Mouse (Mus musculus) thymus, adult 2 months (tissue): ENCODE measurements at regions not wholly inside any gene's neighbourhood (a gene's known extent, or its start where the extent isn't known, plus 50 kb on each side); places are given as distances from the start of the nearest gene placed in this dataset.
A peak's percentile ranks its signal among the peaks of the same experiment; 100 is the strongest.

Experiments
- DNase-seq: peaks from one replicate; pipeline ENCODE4 v3.0.0; 2021
- H3K27ac ChIP-seq: fragments of 200-500 bp; 2 replicates; pipeline ENCODE4 v1.5.1; 2012; ENCODE audit warnings: low read length, control low read depth; ENCODE audit not compliant: control insufficient read depth, insufficient read depth
- H3K27me3 ChIP-seq: fragments of 200-500 bp; 2 replicates; pipeline ENCODE4 v1.6.1; 2012; ENCODE audit warnings: mild to moderate bottlenecking, low read length, moderate library complexity, mixed read lengths; ENCODE audit not compliant: control insufficient read depth, insufficient read depth
- H3K36me3 ChIP-seq: fragments of 200-500 bp; 2 replicates; pipeline ENCODE4 v1.6.1; 2012; ENCODE audit warnings: mild to moderate bottlenecking, low read length, moderate library complexity; ENCODE audit not compliant: control insufficient read depth, insufficient read depth
- H3K4me1 ChIP-seq: fragments of 200-500 bp; replicated peaks from 2 replicates; pipeline ENCODE4 v1.6.1; 2012; ENCODE audit warnings: low read length; ENCODE audit not compliant: control insufficient read depth, insufficient read depth
- H3K4me3 ChIP-seq: fragments of 200-500 bp; 2 replicates; pipeline ENCODE4 v1.5.1; 2012; ENCODE audit warnings: mild to moderate bottlenecking, low read length, control low read depth, moderate library complexity; ENCODE audit not compliant: control insufficient read depth, insufficient read depth
- CTCF ChIP-seq: fragments of 200-500 bp; IDR thresholded peaks from 2 replicates; pipeline ENCODE4 v1.5.1; 2012; ENCODE audit warnings: mild to moderate bottlenecking, control low read depth, low read length, moderate library complexity, borderline replicate concordance; ENCODE audit not compliant: control insufficient read depth, poor library complexity, insufficient read depth; ENCODE audit errors: extremely low read depth
- POLR2A ChIP-seq: fragments of 200-500 bp; IDR thresholded peaks from 2 replicates; pipeline ENCODE4 v1.6.1; 2012; ENCODE audit warnings: mild to moderate bottlenecking, low read length, control low read depth, moderate library complexity; ENCODE audit not compliant: control insufficient read depth, poor library complexity, insufficient read depth; ENCODE audit errors: extremely low read depth
- WGBS: fragments of 180-500 bp; shearing (Covaris S2); methylation state at CpG from one replicate; pipeline ENCODE4 v1.1.7; 2018; 5-methylcytosine and 5-hydroxymethylcytosine counted together

DNA sequence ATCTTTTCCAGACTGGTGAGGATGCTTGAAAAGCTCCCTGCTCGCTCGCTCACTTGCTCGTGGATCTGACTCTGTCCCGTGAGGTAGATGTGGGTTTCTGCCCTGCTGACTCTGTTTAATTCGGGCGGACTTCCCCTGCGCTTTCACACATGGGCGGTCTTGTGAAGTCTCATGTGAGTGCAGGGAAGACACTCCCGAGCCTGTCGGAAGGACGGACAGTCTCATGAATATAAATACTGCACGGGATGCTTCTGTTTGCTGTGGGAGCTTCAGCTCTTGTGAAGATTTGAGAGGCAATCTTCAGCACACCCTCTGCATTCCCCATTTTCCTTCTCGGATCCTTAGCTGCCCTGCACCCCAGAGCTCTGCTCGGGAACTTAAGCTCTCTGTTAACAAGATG lies 98.3 kb downstream of the Tpra1 start:
- Histone ChIP-seq H3K27me3 (no peaks in the 10 kb centered on the region), H3K36me3 (no peaks in the 10 kb centered on the region), H3K27ac (no peak overlapping the region), H3K4me3 (no peak overlapping the region), H3K4me1 (peaks cover 15% of the 10 kb centered on the region)
- TF ChIP-seq POLR2A (no peak), CTCF (no peak)
- DNase-seq, result no peak
- 58% methylated on average over 14 of the region's 14 CpGs for WGBS

DNA sequence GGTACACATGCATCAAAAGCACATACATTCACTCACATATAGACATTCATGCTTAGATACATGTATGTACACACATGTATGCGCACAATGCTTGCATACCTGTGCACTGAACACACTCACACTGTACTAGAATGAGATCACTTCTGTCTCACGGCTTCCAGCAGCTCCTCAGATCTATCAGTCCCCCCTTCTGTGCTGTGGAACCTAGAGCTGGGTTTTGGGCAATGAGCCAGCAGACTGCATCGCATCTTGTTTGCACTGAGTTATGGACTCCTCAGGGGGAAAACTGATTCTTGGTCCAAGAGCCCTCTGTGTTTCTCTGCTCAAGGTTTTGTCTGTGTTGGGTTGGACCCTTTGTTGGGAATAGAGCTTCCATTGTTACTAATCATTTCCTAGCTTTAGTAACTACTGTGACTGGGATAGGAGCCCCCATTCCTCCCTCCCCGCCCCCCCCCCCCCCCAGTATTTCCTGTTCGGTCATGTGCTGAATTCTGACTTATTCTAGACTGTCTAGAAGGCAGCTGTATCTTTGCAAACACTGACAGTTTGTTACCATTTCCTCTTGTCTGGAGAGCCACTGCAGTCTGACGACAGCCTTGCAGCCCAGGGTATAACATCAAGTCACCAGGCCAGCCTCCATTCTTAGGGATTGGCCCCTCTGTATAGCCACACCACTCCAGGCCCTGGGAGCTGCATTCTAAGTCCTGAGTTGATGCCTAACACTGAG lies 101.3 kb downstream of the Tpra1 start:
- Histone ChIP-seq H3K4me3 (no peak overlapping the region), H3K27me3 (no peaks in the 10 kb centered on the region), H3K27ac (peak overlapping the region; percentile 80), H3K36me3 (no peaks in the 10 kb centered on the region), H3K4me1 (peaks cover 17% of the 10 kb centered on the region)
- no peak for DNase-seq
- TF ChIP-seq POLR2A, result no peak
- TF ChIP-seq CTCF, result no peak
- WGBS, result 25% methylated on average over 6 of the region's 6 CpGs

GRCm38 (mm10) chr6:89005094-89005493 lies 103.0 kb downstream of the Tpra1 start:
- TF ChIP-seq CTCF (no peak), POLR2A (no peak)
- WGBS, result 67% methylated on average over 4 of the region's 4 CpGs
- Histone ChIP-seq H3K27me3 (no peaks in the 10 kb centered on the region), H3K27ac (no peak overlapping the region), H3K4me1 (peaks cover 25% of the 10 kb centered on the region), H3K36me3 (no peaks in the 10 kb centered on the region), H3K4me3 (no peak overlapping the region)
- no peak for DNase-seq

DNA sequence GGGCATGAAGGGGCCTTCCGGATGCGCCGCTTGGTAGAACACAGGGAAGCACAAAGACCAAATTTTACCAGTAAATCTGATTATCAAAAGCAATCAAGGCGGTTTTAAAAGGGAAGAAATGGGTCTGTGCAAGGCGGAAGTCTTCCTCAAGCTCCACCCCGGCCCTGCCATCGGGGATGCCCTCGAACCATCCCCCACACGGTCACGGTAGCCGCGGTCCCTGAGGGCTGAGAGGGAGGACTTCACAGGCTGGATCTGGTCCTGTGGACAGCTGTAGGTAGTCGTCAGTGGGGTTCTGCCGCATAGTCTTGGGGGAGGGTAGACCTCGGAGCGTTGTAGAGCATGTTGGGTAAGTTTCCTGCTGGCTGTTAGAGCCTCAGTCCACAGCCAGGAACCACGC lies 104.9 kb downstream of the Tpra1 start:
- Histone ChIP-seq H3K36me3 (no peaks in the 10 kb centered on the region), H3K4me1 (peaks cover 25% of the 10 kb centered on the region), H3K4me3 (no peak overlapping the region), H3K27me3 (no peaks in the 10 kb centered on the region), H3K27ac (no peak overlapping the region)
- DNase-seq, result no peak
- WGBS, result 60% methylated on average over 17 of the region's 17 CpGs
- no peak for TF ChIP-seq POLR2A

DNA sequence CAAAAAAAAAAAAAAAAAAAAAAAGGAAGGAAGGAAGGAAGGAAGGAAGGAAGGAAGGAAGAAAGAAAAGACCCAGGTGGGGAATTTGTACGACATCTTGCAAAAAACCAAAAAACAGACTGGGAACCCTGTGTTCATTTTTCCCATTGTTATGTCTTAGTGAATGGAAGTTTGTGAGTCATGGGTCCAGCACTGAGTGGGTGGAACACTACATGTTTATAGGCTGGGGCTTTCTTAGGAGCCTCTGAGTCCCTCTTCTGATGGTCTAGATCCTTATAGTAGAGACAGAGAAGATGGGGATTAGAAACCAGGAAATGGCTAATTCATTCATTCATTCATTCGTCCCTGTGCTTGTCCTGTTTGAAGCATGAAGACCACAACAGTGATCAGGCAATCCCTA lies 105.5 kb downstream of the Tpra1 start:
- TF ChIP-seq POLR2A (no peak), CTCF (no peak)
- no peaks in the 10 kb centered on the region for H3K36me3 ChIP-seq
- H3K27ac ChIP-seq, result no peak overlapping the region
- no peaks in the 10 kb centered on the region for H3K27me3 ChIP-seq
- no peak for DNase-seq
- H3K4me1 ChIP-seq, result peaks cover 20% of the 10 kb centered on the region
- H3K4me3 ChIP-seq, result no peak overlapping the region
- WGBS, result 71% methylated on average over 2 of the region's 2 CpGs

DNA sequence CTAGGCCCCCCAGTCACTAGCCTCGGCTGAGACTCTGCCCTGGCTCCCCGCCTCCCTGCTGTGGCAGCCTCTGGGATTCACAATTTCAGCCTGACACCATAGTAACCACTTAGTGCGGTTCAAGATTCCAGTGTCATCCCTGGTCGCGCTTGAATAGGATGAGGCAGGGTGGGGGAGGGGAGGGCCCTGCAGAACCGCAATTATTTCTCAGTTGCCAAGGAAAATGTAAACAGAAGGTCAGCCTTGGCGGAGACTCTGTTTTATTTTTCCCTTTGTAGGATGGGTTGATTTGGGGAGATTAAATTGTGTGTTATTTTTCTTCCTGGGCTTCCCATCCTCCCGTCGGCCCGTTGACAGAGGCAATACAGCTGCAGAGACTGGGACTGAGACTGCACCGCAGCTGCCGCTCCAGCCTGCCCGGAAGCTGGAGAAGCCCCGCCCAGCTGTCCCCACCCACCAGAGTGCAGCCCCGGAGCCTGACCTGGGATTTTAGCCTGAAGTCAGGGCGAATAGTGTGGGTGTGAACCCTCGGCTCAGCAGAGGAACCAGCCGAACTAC lies 106.6 kb downstream of the Tpra1 start:
- H3K27ac ChIP-seq, result no peak overlapping the region
- 10% methylated on average over 18 of the region's 18 CpGs for WGBS
- TF ChIP-seq CTCF (no peak), POLR2A (no peak)
- no peak overlapping the region for H3K4me3 ChIP-seq
- no peaks in the 10 kb centered on the region for H3K27me3 ChIP-seq
- H3K36me3 ChIP-seq, result no peaks in the 10 kb centered on the region
- peak; percentile 48 for DNase-seq
- peaks cover 14% of the 10 kb centered on the region for H3K4me1 ChIP-seq

- TF ChIP-seq POLR2A, result no peak
- TF ChIP-seq CTCF, result no peak
- H3K27me3 ChIP-seq, result no peaks in the 10 kb centered on the region
- 76% methylated on average over 12 of the region's 12 CpGs for WGBS
Measured at GRCm38 (mm10) chr6:89012998-89013689, 111.1 kb downstream of the Tpra1 start.

More at GRCm38 (mm10) chr6:89012998-89013689, 111.1 kb downstream of the Tpra1 start:
- Histone ChIP-seq H3K4me1 (peaks cover 10% of the 10 kb centered on the region), H3K36me3 (no peaks in the 10 kb centered on the region), H3K27ac (no peak overlapping the region), H3K4me3 (no peak overlapping the region)
- no peak for DNase-seq
